Mouse (Mus musculus): ENCODE data around the gene Rhox3h. TPM values are rescaled to one million over a fixed set of nuclear protein-coding genes. Genes with fewer than 3 reads are reported as not detected.

The Rhox3h gene
- total and polyA plus RNA-seq, 2 experiments from 2014 or later = not detected

Other genes starting within 250 kb of the Rhox3h start
- gene Rhox4b, start 236.3 kb downstream of the Rhox3h start, total RNA-seq (2014; rRNA removed; ENCODE audit: low replicate concordance) = not detected in 2 replicates
- gene Rhox4b, start 236.3 kb downstream of the Rhox3h start, polyA plus RNA-seq (2015; fragmentation: Nextera tagmentation; extraction: Ambion mirVana) = not detected in 2 replicates
- gene Rhox2c, start 215.1 kb downstream of the Rhox3h start, total RNA-seq (2014; rRNA removed; ENCODE audit: low replicate concordance) = not detected in 2 replicates
- not detected in 2 replicates for gene Rhox2c, start 215.1 kb downstream of the Rhox3h start, polyA plus RNA-seq (2015; fragmentation: Nextera tagmentation; extraction: Ambion mirVana)
- not detected in 2 replicates for gene Rhox3c, start 210.2 kb downstream of the Rhox3h start, total RNA-seq (2014; rRNA removed; ENCODE audit: low replicate concordance)
- 0.11 TPM in 1 of 2 replicates, not detected in the other for gene Rhox3c, start 210.2 kb downstream of the Rhox3h start, polyA plus RNA-seq (2015; fragmentation: Nextera tagmentation; extraction: Ambion mirVana)
- gene Rhox4c, start 188.4 kb downstream of the Rhox3h start, total RNA-seq (2014; rRNA removed; ENCODE audit: low replicate concordance) = not detected in 2 replicates
- not detected in 2 replicates for gene Rhox4c, start 188.4 kb downstream of the Rhox3h start, polyA plus RNA-seq (2015; fragmentation: Nextera tagmentation; extraction: Ambion mirVana)
- not detected in 2 replicates for gene Rhox2d, start 175.3 kb downstream of the Rhox3h start, total RNA-seq (2014; rRNA removed; ENCODE audit: low replicate concordance)
- not detected in 2 replicates for gene Rhox2d, start 175.3 kb downstream of the Rhox3h start, polyA plus RNA-seq (2015; fragmentation: Nextera tagmentation; extraction: Ambion mirVana)
- gene Rhox4d, start 154.4 kb downstream of the Rhox3h start, total RNA-seq (2014; rRNA removed; ENCODE audit: low replicate concordance) = not detected in 2 replicates
- gene Rhox4d, start 154.4 kb downstream of the Rhox3h start, polyA plus RNA-seq (2015; fragmentation: Nextera tagmentation; extraction: Ambion mirVana) = not detected in 2 replicates
- not detected in 2 replicates for gene Rhox2e, start 138.3 kb downstream of the Rhox3h start, total RNA-seq (2014; rRNA removed; ENCODE audit: low replicate concordance)
- gene Rhox2e, start 138.3 kb downstream of the Rhox3h start, polyA plus RNA-seq (2015; fragmentation: Nextera tagmentation; extraction: Ambion mirVana) = not detected in 2 replicates
- not detected in 2 replicates for gene Rhox3e, start 126.7 kb downstream of the Rhox3h start, total RNA-seq (2014; rRNA removed; ENCODE audit: low replicate concordance)
- gene Rhox3e, start 126.7 kb downstream of the Rhox3h start, polyA plus RNA-seq (2015; fragmentation: Nextera tagmentation; extraction: Ambion mirVana) = not detected in 2 replicates
- gene Rhox4e, start 111.4 kb downstream of the Rhox3h start, total RNA-seq (2014; rRNA removed; ENCODE audit: low replicate concordance) = not detected in 2 replicates
- gene Rhox4e, start 111.4 kb downstream of the Rhox3h start, polyA plus RNA-seq (2015; fragmentation: Nextera tagmentation; extraction: Ambion mirVana) = not detected in 2 replicates
- not detected in 2 replicates for gene Rhox2f, start 97.4 kb downstream of the Rhox3h start, total RNA-seq (2014; rRNA removed; ENCODE audit: low replicate concordance)
- gene Rhox2f, start 97.4 kb downstream of the Rhox3h start, polyA plus RNA-seq (2015; fragmentation: Nextera tagmentation; extraction: Ambion mirVana) = not detected in 2 replicates
- not detected in 2 replicates for gene Rhox3f, start 87.8 kb downstream of the Rhox3h start, total RNA-seq (2014; rRNA removed; ENCODE audit: low replicate concordance)
- not detected in 2 replicates for gene Rhox3f, start 87.8 kb downstream of the Rhox3h start, polyA plus RNA-seq (2015; fragmentation: Nextera tagmentation; extraction: Ambion mirVana)
- not detected in 2 replicates for gene Rhox4f, start 61.1 kb downstream of the Rhox3h start, total RNA-seq (2014; rRNA removed; ENCODE audit: low replicate concordance)
- not detected in 2 replicates for gene Rhox4f, start 61.1 kb downstream of the Rhox3h start, polyA plus RNA-seq (2015; fragmentation: Nextera tagmentation; extraction: Ambion mirVana)
- not detected in 2 replicates for gene Rhox3g, start 40.2 kb downstream of the Rhox3h start, total RNA-seq (2014; rRNA removed; ENCODE audit: low replicate concordance)
- not detected in 2 replicates for gene Rhox3g, start 40.2 kb downstream of the Rhox3h start, polyA plus RNA-seq (2015; fragmentation: Nextera tagmentation; extraction: Ambion mirVana)
- not detected in 2 replicates for gene Rhox2g, start 25.3 kb downstream of the Rhox3h start, total RNA-seq (2014; rRNA removed; ENCODE audit: low replicate concordance)
- not detected in 2 replicates for gene Rhox2g, start 25.3 kb downstream of the Rhox3h start, polyA plus RNA-seq (2015; fragmentation: Nextera tagmentation; extraction: Ambion mirVana)
- gene Rhox4g, start 17.4 kb downstream of the Rhox3h start, total RNA-seq (2014; rRNA removed; ENCODE audit: low replicate concordance) = not detected in 2 replicates
- gene Rhox4g, start 17.4 kb downstream of the Rhox3h start, polyA plus RNA-seq (2015; fragmentation: Nextera tagmentation; extraction: Ambion mirVana) = not detected in 2 replicates
- gene Rhox2h, start 4.5 kb upstream of the Rhox3h start, total RNA-seq (2014; rRNA removed; ENCODE audit: low replicate concordance) = not detected in 2 replicates
- not detected in 2 replicates for gene Rhox2h, start 4.5 kb upstream of the Rhox3h start, polyA plus RNA-seq (2015; fragmentation: Nextera tagmentation; extraction: Ambion mirVana)
- 0.54 TPM in 1 of 2 replicates, not detected in the other for gene Rhox5, start 136.1 kb upstream of the Rhox3h start, total RNA-seq (2014; rRNA removed; ENCODE audit: low replicate concordance)
- gene Rhox5, start 136.1 kb upstream of the Rhox3h start, polyA plus RNA-seq (2015; fragmentation: Nextera tagmentation; extraction: Ambion mirVana) = 8.0 and 8.4 TPM in 2 replicates
- not detected in 2 replicates for gene Rhox6, start 158.1 kb upstream of the Rhox3h start, total RNA-seq (2014; rRNA removed; ENCODE audit: low replicate concordance)
- not detected in 2 replicates for gene Rhox6, start 158.1 kb upstream of the Rhox3h start, polyA plus RNA-seq (2015; fragmentation: Nextera tagmentation; extraction: Ambion mirVana)
- not detected in 2 replicates for gene Rhox7a, start 162.9 kb upstream of the Rhox3h start, total RNA-seq (2014; rRNA removed; ENCODE audit: low replicate concordance)
- not detected in 2 replicates for gene Rhox7a, start 162.9 kb upstream of the Rhox3h start, polyA plus RNA-seq (2015; fragmentation: Nextera tagmentation; extraction: Ambion mirVana)
- not detected in 2 replicates for gene Rhox8, start 210.2 kb upstream of the Rhox3h start, total RNA-seq (2014; rRNA removed; ENCODE audit: low replicate concordance)
- 0.12 TPM in 1 of 2 replicates, not detected in the other for gene Rhox8, start 210.2 kb upstream of the Rhox3h start, polyA plus RNA-seq (2015; fragmentation: Nextera tagmentation; extraction: Ambion mirVana)
- not detected in 2 replicates for gene Rhox7b, start 228.5 kb upstream of the Rhox3h start, total RNA-seq (2014; rRNA removed; ENCODE audit: low replicate concordance)
- not detected in 2 replicates for gene Rhox7b, start 228.5 kb upstream of the Rhox3h start, polyA plus RNA-seq (2015; fragmentation: Nextera tagmentation; extraction: Ambion mirVana)
- gene Rhox9, start 233.0 kb upstream of the Rhox3h start, total RNA-seq (2014; rRNA removed; ENCODE audit: low replicate concordance) = not detected in 2 replicates
- gene Rhox9, start 233.0 kb upstream of the Rhox3h start, polyA plus RNA-seq (2015; fragmentation: Nextera tagmentation; extraction: Ambion mirVana) = not detected in 2 replicates